Mouse (Mus musculus): ENCODE measurements at regions not wholly inside any gene's neighbourhood (a gene's known extent, or its start where the extent isn't known, plus 50 kb on each side); places are given as distances from the start of the nearest gene placed in this dataset. TPM values are rescaled to one million over a fixed set of nuclear protein-coding genes. Genes with fewer than 3 reads are reported as not detected.

Small RNA genes in the stretch of these regions (microRNA-seq; reads per million reads assigned to microRNA genes)
- gene Gm27460: not detected
- gene Gm28002: not detected

Measured in kidney, embryonic 14.5 days (tissue).